Mouse (Mus musculus) spleen, postnatal 14 days (tissue): ENCODE measurements at regions not wholly inside any gene's neighbourhood (a gene's known extent, or its start where the extent isn't known, plus 50 kb on each side); places are given as distances from the start of the nearest gene placed in this dataset.

Source experiments
- DNase-seq, 2 experiments: peaks; one replicate each; pipeline ENCODE4 v3.0.0; 2021 to 2022; ENCODE audit warnings: low spot score in 2 of 2

DNA sequence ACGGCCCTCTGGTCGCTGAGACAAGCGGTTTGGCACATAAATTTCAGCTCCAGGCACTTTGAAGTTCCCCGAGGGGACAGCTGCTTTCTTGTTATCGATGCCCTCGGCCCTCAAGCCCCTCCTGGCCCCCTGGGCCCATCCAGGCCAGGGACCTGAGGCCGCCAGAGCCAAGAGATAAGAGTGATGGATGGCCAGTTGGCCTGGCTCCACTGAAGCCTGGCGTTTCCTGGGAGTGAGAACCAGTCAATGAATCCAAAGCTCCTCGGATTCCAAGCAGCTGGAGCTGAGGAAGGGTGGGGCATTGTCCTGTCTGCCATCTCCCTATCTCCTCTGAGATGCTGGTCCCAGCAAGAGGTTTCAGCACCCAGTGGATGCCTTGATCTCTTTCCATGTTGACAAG is 71.6 kb upstream of the Hand1 start:
- no peak for DNase-seq

DNA sequence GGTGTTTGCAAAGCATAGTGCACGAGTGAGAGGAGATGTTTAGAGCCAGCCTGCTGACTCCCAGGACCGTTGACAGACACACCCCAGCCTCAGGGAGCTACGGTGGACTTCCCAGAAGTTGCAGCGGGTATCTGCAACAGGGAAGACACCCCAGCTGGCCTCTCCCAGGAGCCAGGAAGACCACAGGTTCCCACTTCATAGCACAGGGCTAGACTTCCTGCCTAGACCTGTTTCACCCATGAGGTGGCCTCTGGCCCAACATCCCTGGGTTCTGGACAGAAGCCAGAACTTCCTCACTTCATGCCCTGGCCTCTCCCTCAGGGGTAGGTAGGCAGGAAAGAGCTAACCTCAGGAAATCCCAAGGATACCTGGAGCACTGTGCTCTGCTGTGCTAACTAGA is 66.7 kb upstream of the Hand1 start:
- DNase-seq = no peak

DNA sequence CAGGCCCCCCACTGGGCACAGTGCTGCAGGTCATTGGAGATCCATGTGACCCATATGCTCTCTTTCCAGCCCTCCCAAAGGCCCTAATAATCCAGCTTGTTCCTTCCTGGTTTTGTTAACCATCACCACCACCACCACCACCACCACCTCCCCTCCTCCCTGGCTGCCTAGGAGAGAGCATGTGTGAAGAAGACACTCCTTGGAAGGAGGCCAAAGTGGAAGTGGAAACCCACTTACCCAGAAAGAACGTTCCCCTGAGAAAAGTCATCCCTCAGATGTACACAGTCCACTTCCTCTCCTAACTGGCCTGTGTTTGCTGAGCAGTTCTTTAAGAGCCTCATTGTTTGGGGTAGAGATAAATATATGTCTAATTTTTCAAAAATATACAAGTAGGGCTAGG is 62.9 kb upstream of the Hand1 start:
- DNase-seq = no peak

DNA sequence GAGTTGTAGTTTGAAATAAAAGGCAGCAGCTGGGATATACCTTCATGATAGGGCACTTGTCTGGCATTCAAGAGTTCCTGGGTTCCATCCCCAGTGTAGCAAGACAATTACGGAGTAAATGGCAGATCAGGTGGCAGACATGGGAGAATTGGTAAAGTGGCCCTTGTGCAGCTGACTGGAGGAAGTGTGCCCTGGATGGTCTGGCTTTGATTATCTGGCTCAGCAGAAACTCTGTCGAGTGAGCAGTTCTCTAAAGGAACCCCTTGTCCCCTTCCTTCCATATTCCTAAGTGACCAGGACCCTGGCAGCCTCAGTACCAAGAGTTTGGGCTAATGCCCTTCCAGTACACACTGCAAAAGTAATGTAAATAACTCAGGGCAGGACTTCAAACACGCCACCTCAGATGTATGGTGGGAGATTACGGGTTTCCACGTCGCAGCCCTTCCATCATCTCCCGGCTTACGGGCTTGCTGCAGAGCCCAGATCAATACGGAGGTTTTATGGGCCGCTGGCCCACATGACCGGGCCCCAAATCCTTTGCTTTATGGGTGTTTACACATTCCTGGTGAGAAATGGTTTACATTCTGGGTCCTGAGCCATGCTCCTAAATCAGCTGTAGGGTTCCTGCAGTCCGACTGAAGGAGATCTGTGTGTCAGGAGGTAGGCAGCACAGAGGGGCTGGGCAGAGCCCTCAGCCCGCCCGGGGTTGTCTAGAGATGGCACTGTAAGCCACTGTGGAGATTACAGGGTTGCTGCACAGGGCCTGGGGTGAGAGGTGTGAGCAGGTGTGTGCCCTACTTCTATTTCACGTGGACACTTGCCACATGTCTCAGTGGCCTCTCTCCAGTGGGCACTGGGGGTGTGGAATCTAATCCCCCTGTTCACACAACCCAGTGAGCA is 50.4 kb upstream of the Hand1 start:
- DNase-seq = no peak
